Mouse (Mus musculus) megakaryocyte, embryonic 14.5 days (primary cell): ENCODE measurements around the gene Rasgrf1.

ENCODE experiments used
- FLI1 ChIP-seq: IDR thresholded peaks from 2 replicates; pipeline ENCODE4 v1.6.1; 2012; ENCODE audit warnings: low read length, inconsistent platforms, mixed read lengths
- GATA1 ChIP-seq: IDR thresholded peaks from 3 replicates; pipeline ENCODE4 v1.6.1; 2012; ENCODE audit warnings: mixed read lengths, low read length, inconsistent platforms, borderline replicate concordance

DNA sequence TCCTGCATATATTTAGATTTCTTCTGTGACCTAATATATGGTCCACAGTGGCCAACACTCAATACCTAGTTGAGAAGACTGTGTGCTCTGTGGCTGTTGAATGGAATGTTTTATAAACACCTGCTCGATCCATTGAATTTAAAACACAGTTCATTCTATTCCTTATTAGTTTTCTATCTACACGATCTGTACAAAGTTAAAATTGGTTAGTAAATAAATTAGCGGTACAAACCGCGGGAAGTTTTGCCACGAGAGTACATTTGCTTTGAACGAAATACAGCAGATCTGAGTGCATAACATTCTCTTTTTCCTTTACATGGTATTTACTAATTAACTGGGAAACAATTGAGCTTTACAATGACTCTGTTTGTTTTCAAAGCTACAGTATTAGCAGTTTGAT, 27.1 kb upstream of the Rasgrf1 start:
- no peak for TF ChIP-seq GATA1
- TF ChIP-seq FLI1: no peak
